Mouse (Mus musculus): Measurements from ENCODE around the gene Olfr672. TPM values are rescaled to one million over a fixed set of nuclear protein-coding genes. Genes with fewer than 3 reads are reported as not detected.
"Not testable (repeated sequence)": the region's sequence is repeated elsewhere in the genome, so short reads cannot be mapped to it uniquely, and the experiment has no call there.

Gene Olfr672
- total RNA-seq (2021) = not detected
- long read RNA-seq, experiment 1 = 0 reads
- long read RNA-seq, experiment 2 = 0 reads

DNA sequence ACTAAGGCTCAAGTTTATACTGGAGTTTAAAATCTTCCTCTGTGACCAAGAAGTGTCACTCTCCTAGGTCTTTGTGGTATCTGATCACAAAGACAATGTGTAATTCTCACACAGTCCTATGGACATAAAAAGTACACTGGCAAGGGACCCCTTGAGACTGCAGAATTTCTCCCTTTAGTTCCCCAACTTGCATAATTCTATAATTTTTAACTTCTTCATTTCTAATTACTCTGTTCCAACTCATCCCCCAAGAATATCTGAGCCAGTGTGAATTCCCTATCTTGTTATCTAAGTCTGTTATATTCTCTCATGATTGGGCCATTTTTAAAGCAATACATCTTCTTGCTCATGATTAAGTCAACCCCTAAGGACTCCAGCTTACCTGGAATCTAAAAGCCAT, at the start of gene Olfr672:
TSS of gene Olfr672 (minus strand) at position 101 of the 400 bp plus-strand sequence.
- intact Hi-C loops (cut with DNase I) = no loop called here
- no peak for DNase-seq

DNA sequence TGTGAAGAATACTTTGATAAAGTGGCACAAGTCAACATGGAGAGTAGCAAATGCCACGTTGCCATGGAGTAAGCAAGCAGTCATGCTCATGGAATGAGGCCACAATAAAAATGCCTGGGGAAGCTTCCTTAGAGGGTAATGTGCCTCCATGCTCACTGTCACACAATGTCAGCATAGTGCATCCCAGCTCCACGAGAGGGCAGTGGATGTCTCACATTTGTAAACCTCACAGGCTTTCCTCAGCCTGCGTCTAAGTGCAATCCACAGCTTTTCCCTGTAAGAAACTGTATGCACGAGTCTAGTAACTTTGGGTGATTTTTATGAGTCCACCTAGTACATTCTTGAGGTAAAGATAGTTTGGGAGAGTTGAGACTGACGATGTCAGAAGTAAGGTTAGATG, 32.0 kb upstream of the Olfr672 start:
- intact Hi-C loops (cut with DNase I); DNase-seq: not testable (repeated sequence)

DNA sequence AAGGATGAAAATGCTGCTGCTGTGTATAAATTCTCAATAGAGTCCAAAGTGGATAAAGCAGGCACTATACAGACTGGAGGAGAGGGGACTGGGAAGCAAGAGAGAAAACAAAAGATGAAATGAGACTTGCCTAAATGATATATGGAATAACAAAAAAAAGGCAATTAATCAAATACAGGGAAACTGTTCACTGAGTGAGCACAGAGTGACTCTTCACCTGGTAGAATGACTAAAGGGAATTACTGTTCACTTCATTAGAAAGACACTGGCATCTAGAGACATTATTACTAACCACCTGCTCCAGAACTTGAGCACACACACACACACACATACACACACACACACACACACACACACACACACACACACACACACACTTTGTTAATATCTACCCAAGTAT, 30.6 kb upstream of the Olfr672 start, which contains the start of gene Olfr676:
TSS of gene Olfr676 (plus strand) at position 301 of the 400 bp plus-strand sequence.
- no peak for DNase-seq
- intact Hi-C loops (cut with DNase I) = no loop called here

DNA sequence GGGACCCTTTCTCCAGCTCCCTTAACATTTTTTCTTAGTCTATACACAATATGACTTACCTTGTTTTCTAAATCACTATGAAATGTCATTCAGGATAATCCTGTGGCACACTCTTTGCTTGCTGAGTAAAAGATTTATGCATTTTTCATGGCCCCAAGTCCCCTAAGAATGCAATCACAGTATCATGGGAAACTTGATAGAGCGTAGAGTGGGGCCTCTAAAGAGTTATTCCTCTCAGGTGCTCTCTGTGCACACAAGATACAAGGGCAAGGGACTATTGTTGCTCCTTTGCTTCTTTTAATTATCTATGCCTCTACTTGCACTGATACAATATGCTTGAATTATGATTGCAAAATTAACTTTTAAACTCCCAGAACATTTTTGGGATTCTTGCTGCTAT, 26.5 kb upstream of the Olfr672 start, which contains the start of gene Olfr675:
TSS of gene Olfr675 (minus strand) at position 101 of the 400 bp plus-strand sequence.
- intact Hi-C loops (cut with DNase I) = no loop called here
- no peak for DNase-seq

DNA sequence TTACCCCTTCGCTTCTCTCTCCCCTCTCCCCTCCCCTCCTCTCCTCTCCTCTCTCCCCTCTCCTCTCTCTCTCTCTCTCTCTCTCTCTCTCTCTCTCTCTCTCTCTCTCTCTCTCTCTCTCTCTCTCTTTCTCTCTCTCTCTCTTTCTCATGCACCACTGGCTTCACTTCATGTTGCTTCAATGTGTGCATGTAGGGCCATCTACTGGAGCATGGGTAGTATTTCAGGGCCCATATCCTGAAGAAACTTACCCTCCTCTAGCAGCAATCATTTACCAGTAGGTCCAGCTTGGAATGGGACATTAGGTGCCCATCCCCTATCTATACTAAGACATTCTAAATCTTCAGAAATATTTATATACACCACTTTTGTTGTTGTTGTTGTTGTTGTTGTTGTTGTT, 20.7 kb upstream of the Olfr672 start:
- DNase-seq = no peak
- intact Hi-C loops (cut with DNase I) = no loop called here

DNA sequence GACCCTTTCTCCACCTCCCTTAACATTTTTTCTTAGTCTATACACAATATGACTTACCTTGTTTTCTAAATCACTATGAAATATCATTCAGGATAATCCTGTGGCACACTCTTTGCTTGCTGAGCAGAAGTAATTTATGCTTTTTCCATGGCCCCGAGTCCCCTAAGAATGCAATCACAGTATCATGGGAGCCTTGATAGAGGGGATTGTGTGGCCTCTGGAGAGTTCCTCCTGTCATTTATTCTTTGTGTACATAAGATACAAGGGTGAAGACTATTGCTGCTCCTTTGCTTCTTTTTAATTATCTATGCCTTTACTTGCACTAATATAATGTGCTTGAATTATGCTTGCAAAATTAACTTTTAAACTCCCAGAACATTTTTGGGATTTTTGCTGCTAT, 22.8 kb downstream of the Olfr672 start, which contains the start of gene Olfr671:
TSS of gene Olfr671 (minus strand) at position 101 of the 400 bp plus-strand sequence.
- DNase-seq = no peak

DNA sequence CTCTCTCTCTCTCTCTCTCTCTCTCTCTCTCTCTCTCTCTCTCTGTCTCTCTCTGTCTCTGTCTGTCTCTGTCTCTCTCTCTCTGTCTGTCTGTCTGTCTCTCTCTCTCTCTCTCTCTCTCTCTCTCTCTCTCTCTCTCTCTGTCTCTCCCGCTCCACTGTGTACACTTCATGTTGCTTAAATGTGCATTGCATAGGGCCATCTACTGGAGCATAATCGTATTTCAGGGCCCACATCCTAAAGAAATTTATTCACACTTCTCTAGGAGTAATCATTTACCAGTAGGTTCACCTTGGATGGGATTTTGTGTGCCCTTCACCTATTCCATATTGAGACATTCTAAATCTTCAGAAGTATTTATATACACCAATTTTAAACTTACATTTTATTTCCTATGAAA, 29.3 kb downstream of the Olfr672 start:
- intact Hi-C loops (cut with DNase I); DNase-seq: not testable (repeated sequence)

More for the DNA sequence above, 22.8 kb downstream of the Olfr672 start, which contains the start of gene Olfr671:
- intact Hi-C loops (cut with DNase I) = no loop called here

DNA sequence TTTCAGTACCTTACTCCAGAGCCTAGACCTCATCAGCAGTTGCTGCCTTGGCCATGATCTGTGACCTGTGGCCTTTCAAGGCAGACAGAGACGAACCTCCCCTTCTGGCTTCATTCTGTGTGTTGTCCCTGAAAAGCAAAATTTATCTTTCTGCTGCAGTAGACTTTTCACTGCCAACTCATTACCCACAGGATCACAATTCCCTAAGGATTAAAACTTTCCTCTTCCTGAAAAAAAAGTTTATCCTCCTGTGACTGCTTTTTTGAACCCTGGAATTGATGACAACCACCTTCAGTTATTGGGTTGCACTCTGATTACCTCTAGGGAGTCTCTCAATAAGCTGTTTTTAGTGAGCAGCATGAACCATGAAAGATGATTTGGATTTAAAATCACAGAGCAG, 39.3 kb downstream of the Olfr672 start, which contains the start of gene Olfr670:
TSS of gene Olfr670 (minus strand) at position 101 of the 400 bp plus-strand sequence.
- no peak for DNase-seq
- intact Hi-C loops (cut with DNase I) = no loop called here

DNA sequence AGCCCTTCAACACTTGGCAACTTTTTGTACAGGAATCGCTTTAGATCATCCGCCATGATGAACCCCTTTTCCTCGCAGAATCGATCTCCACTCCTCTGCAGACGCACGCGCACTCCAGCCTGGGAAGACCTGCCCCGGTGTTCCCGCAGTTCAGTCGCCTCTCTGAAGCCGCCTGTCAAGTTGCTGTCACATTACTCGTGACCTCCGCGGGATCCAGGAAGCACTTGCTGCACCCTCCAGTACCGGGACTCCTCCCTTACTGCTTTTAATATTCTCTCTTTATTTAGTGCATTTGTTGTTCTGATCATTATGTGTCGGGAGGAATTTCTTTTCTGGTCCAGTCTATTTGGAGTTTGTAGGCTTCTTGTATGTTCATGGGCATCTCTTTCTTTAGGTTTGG, 51.6 kb downstream of the Olfr672 start:
- DNase-seq; intact Hi-C loops (cut with DNase I): not testable (repeated sequence)

Other genes with a start within 250 kb of the Olfr672 start
- not detected for gene Usp17le, start 224.6 kb downstream of the Olfr672 start, total RNA-seq (2021)
- not detected for gene Usp17lb, start 159.4 kb downstream of the Olfr672 start, total RNA-seq (2021)
- not detected for gene Usp17la, start 145.0 kb downstream of the Olfr672 start, total RNA-seq (2021)
- not detected for gene Olfr665, start 124.0 kb downstream of the Olfr672 start, total RNA-seq (2021)
- not detected for gene Olfr666, start 106.1 kb downstream of the Olfr672 start, total RNA-seq (2021)
- gene Olfr667, start 80.5 kb downstream of the Olfr672 start, total RNA-seq (2021) = not detected
- not detected for gene Olfr668, start 74.0 kb downstream of the Olfr672 start, total RNA-seq (2021)
- not detected for gene Olfr669, start 67.8 kb downstream of the Olfr672 start, total RNA-seq (2021)
- gene Olfr670, start 39.4 kb downstream of the Olfr672 start, total RNA-seq (2021) = not detected
- not detected for gene Olfr671, start 22.9 kb downstream of the Olfr672 start, total RNA-seq (2021)
- gene Olfr675, start 26.4 kb upstream of the Olfr672 start, total RNA-seq (2021) = not detected
- not detected for gene Olfr676, start 30.7 kb upstream of the Olfr672 start, total RNA-seq (2021)
- gene Olfr677, start 49.3 kb upstream of the Olfr672 start, total RNA-seq (2021) = not detected
- gene Olfr678, start 62.4 kb upstream of the Olfr672 start, total RNA-seq (2021) = not detected
- gene Olfr679, start 79.2 kb upstream of the Olfr672 start, total RNA-seq (2021) = not detected
- not detected for gene Olfr680-ps1, start 90.8 kb upstream of the Olfr672 start, total RNA-seq (2021)
- gene Olfr681, start 114.8 kb upstream of the Olfr672 start, total RNA-seq (2021) = not detected
- gene Olfr683, start 145.0 kb upstream of the Olfr672 start, total RNA-seq (2021) = not detected
- not detected for gene Olfr684, start 161.6 kb upstream of the Olfr672 start, total RNA-seq (2021)
- gene Olfr685, start 184.0 kb upstream of the Olfr672 start, total RNA-seq (2021) = not detected
- not detected for gene Olfr686, start 205.5 kb upstream of the Olfr672 start, total RNA-seq (2021)